Mouse (Mus musculus) intestine, embryonic 15.5 days (tissue): ENCODE measurements around the gene Timp3. TPM values are rescaled to one million over a fixed set of nuclear protein-coding genes. Genes with fewer than 3 reads are reported as not detected.

Experiments used
- ATAC-seq: fragments of 200-750 bp; cut with Nextera tagmentation; 2 replicates; pipeline ENCODE4 v1.8.0; 2017; ENCODE audit warnings: moderate TSS enrichment, moderate library complexity
- H3K27ac ChIP-seq: fragments of 300-500 bp; sonication (generic); 2 replicates; pipeline ENCODE4 v1.5.1; 2015; ENCODE audit warnings: mild to moderate bottlenecking, inconsistent platforms
- H3K27me3 ChIP-seq: fragments of 300-500 bp; sonication (generic); replicated peaks from 2 replicates; pipeline ENCODE4 v1.6.1; 2015; ENCODE audit warnings: inconsistent platforms
- H3K36me3 ChIP-seq: fragments of 300-500 bp; sonication (generic); 2 replicates; pipeline ENCODE4 v1.6.1; 2015; ENCODE audit warnings: inconsistent platforms
- H3K4me1 ChIP-seq: fragments of 300-500 bp; sonication (generic); replicated peaks from 2 replicates; pipeline ENCODE4 v1.6.1; 2015; ENCODE audit warnings: inconsistent platforms
- H3K4me2 ChIP-seq: fragments of 300-500 bp; sonication (generic); replicated peaks from 2 replicates; pipeline ENCODE4 v1.6.1; 2015; ENCODE audit warnings: mild to moderate bottlenecking, inconsistent platforms
- H3K4me3 ChIP-seq: fragments of 300-500 bp; sonication (generic); replicated peaks from 2 replicates; pipeline ENCODE4 v1.5.1; 2015; ENCODE audit warnings: inconsistent platforms
- H3K9ac ChIP-seq: fragments of 300-500 bp; sonication (generic); 2 replicates; pipeline ENCODE4 v1.6.1; 2015; ENCODE audit warnings: inconsistent platforms
- H3K9me3 ChIP-seq: fragments of 300-500 bp; sonication (generic); 2 replicates; pipeline ENCODE4 v1.6.1; 2016; ENCODE audit warnings: inconsistent platforms
- WGBS: fragments of 180-500 bp; shearing (Covaris S2); methylation state at CpG from one replicate; pipeline ENCODE4 v1.1.7; 2015; 5-methylcytosine and 5-hydroxymethylcytosine counted together
- polyA plus RNA-seq: library from polyadenylated mRNA; unstranded; fragments of >200 nt; fragmentation: Nextera tagmentation; extraction: Ambion mirVana; gene quantifications from 2 replicates; pipeline ENCODE4 v1.2.1, GENCODE M21; 2015

Timp3 gene
- polyA plus RNA-seq, 1 experiment from 2014 or later, result 44.6 TPM

GRCm38 (mm10) chr10:86278481-86278880 lies 21.7 kb upstream of the Timp3 start:
- Histone ChIP-seq H3K4me2 (no peak overlapping the region), H3K36me3 (no peaks in the 10 kb centered on the region), H3K27ac (no peak overlapping the region), H3K9me3 (no peaks in the 10 kb centered on the region), H3K4me1 (no peaks in the 10 kb centered on the region), H3K27me3 (no peaks in the 10 kb centered on the region), H3K9ac (no peak overlapping the region), H3K4me3 (no peak overlapping the region)
- no peak for ATAC-seq
- WGBS, result 86% methylated on average over 2 of the region's 2 CpGs

- Histone ChIP-seq H3K9me3 (no peaks in the 10 kb centered on the region), H3K27me3 (no peaks in the 10 kb centered on the region), H3K4me2 (no peak overlapping the region), H3K36me3 (no peaks in the 10 kb centered on the region), H3K9ac (no peak overlapping the region), H3K27ac (no peak overlapping the region), H3K4me1 (no peaks in the 10 kb centered on the region), H3K4me3 (no peak overlapping the region)
- WGBS, result 87% methylated on average over 7 of the region's 7 CpGs
- ATAC-seq, result no peak
These were observed 20.5 kb upstream of the Timp3 start for GRCm38 (mm10) chr10:86279579-86280168.

GRCm38 (mm10) chr10:86281238-86281637 lies 18.9 kb upstream of the Timp3 start:
- Histone ChIP-seq H3K9me3 (no peaks in the 10 kb centered on the region), H3K36me3 (no peaks in the 10 kb centered on the region), H3K4me3 (no peak overlapping the region), H3K4me1 (no peaks in the 10 kb centered on the region), H3K4me2 (no peak overlapping the region), H3K27ac (no peak overlapping the region), H3K9ac (no peak overlapping the region), H3K27me3 (no peaks in the 10 kb centered on the region)
- WGBS, result 90% methylated on average over 8 of the region's 8 CpGs
- ATAC-seq, result no peak

DNA sequence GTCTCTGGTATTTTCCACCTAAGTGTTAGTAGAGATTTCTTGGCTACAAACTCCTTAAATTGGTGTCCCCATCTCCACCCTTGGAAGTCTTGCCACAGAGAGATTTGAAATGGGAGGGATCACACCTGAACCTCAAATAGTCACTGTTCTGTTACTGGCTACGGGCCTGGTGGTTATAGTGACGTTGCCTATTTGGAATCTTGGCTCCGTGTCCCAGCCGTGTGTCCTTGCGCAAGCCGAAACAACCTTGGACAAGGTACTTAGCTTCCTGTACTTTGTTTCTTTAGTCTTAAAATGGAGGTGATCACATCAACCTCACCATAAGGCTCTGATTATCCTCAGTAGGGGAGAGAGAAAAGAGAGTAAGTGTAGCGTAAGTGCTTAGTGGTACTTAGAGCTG lies 13.7 kb upstream of the Timp3 start:
- no peak for ATAC-seq
- Histone ChIP-seq H3K27me3 (no peaks in the 10 kb centered on the region), H3K4me1 (no peaks in the 10 kb centered on the region), H3K36me3 (no peaks in the 10 kb centered on the region), H3K9me3 (no peaks in the 10 kb centered on the region), H3K4me3 (no peak overlapping the region), H3K9ac (no peak overlapping the region), H3K4me2 (no peak overlapping the region), H3K27ac (no peak overlapping the region)
- WGBS, result 91% methylated on average over 7 of the region's 7 CpGs

GRCm38 (mm10) chr10:86290109-86290771 lies 9.9 kb upstream of the Timp3 start:
- Histone ChIP-seq H3K4me2 (no peak overlapping the region), H3K27ac (no peak overlapping the region), H3K4me1 (0 out of 2 replicates have a peak, but pooled peaks cover 3% of the 10 kb centered on the region), H3K36me3 (no peaks in the 10 kb centered on the region), H3K9me3 (no peaks in the 10 kb centered on the region), H3K9ac (no peak overlapping the region), H3K4me3 (no peak overlapping the region), H3K27me3 (no peaks in the 10 kb centered on the region)
- WGBS, result 65% methylated on average over 8 of the region's 8 CpGs
- no peak for ATAC-seq

GRCm38 (mm10) chr10:86293880-86294279 lies 6.3 kb upstream of the Timp3 start:
- H3K4me3 ChIP-seq, result no peak overlapping the region
- H3K27me3 ChIP-seq, result no peaks in the 10 kb centered on the region
- no peaks in the 10 kb centered on the region for H3K36me3 ChIP-seq
- ATAC-seq, result no peak
- H3K9ac ChIP-seq, result no peak overlapping the region
- no peak overlapping the region for H3K4me2 ChIP-seq
- H3K27ac ChIP-seq, result no peak overlapping the region
- WGBS, result 85% methylated on average over 1 of the region's 1 CpGs
- H3K9me3 ChIP-seq, result no peaks in the 10 kb centered on the region
- peaks cover 9% of the 10 kb centered on the region; the same call in 1 of the 2 replicates for H3K4me1 ChIP-seq

DNA sequence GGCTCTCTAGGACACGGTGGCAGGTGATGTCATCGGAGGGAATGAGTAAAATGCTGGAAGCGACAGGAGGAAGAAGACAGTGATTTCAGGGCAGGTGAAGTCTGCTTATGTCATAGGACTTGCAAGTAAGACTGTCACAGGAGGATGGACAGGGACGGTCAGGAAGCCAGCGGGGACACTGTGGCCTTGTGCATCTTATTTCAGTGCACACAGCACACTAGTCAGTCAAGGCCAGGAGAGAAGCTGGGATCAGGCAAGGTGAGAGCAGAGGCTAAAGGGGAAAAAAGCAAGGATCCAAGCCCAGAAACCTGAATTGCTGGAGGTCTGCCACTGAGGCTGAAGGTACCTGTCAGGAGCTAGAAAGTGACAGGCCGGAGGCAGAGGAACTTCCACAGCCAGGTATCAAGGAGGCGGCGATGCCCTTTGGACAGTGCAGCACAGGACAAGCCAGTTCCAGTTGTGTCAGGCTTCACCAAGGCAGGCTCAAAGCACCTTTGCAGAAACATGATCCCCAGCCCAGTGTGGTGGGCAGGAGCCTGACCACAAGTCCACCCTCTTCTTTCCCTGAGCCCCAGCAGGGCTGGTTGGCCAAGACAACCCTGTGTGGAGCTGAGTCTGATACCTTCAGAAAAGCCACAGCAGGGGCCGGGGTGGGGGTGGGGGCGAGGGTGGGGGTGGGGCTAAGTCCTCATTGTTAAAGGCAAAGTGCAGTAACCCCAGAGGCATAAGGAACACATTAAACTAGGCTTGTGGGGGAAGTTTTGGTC lies 5.4 kb upstream of the Timp3 start:
- ATAC-seq, result peak; percentile 19; the same call in 1 of the 2 replicates
- WGBS, result 71% methylated on average over 10 of the region's 10 CpGs
- Histone ChIP-seq H3K36me3 (no peaks in the 10 kb centered on the region), H3K4me3 (no peak overlapping the region), H3K9ac (no peak overlapping the region), H3K4me2 (no peak overlapping the region), H3K27me3 (no peaks in the 10 kb centered on the region), H3K9me3 (no peaks in the 10 kb centered on the region), H3K4me1 (peaks cover 9% of the 10 kb centered on the region; the same call in 1 of the 2 replicates), H3K27ac (no peak overlapping the region)

- no peak for ATAC-seq
- Histone ChIP-seq H3K27me3 (no peaks in the 10 kb centered on the region), H3K4me2 (peak overlapping the region; percentile 53), H3K9me3 (no peaks in the 10 kb centered on the region), H3K4me3 (no peak overlapping the region), H3K4me1 (peaks cover 9% of the 10 kb centered on the region; the same call in 1 of the 2 replicates), H3K9ac (no peak overlapping the region), H3K27ac (no peak overlapping the region), H3K36me3 (no peaks in the 10 kb centered on the region)
- 36% methylated on average over 13 of the region's 13 CpGs for WGBS
These were observed 4.6 kb upstream of the Timp3 start for GRCm38 (mm10) chr10:86295454-86296098.

DNA sequence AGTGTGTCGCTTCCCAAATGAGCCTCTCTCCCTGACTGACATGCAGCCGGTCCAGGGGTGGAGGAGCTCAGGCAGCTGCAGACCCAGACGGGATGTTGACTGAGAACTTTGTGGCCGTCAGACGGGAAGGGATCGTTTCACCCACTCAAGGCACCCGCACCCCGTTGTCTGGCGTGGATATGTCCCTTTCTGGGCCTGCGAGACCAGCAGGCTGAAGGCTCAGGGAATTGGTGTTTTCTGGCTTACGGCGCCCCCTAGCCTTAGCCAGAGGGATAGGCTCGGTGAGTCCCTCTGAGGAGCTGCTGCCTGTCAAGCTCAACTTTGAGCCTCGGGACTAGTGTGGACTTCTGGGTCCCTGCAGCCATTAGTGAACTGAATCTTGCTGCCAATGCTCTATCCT lies 4.1 kb upstream of the Timp3 start:
- H3K4me3 ChIP-seq, result no peak overlapping the region
- H3K9me3 ChIP-seq, result no peaks in the 10 kb centered on the region
- 4% methylated on average over 14 of the region's 14 CpGs for WGBS
- H3K27ac ChIP-seq, result no peak overlapping the region
- H3K27me3 ChIP-seq, result no peaks in the 10 kb centered on the region
- H3K36me3 ChIP-seq, result no peaks in the 10 kb centered on the region
- H3K9ac ChIP-seq, result no peak overlapping the region
- peak overlapping the region; percentile 53 for H3K4me2 ChIP-seq
- peak; percentile 58; the same call in 1 of the 2 replicates for ATAC-seq
- H3K4me1 ChIP-seq, result peaks cover 9% of the 10 kb centered on the region; the same call in 1 of the 2 replicates

GRCm38 (mm10) chr10:86297307-86297706 lies 2.9 kb upstream of the Timp3 start:
- Histone ChIP-seq H3K4me2 (no peak overlapping the region), H3K27me3 (no peaks in the 10 kb centered on the region), H3K9ac (no peak overlapping the region), H3K27ac (no peak overlapping the region), H3K4me3 (no peak overlapping the region), H3K4me1 (peaks cover 19% of the 10 kb centered on the region; the same call in 1 of the 2 replicates), H3K36me3 (no peaks in the 10 kb centered on the region), H3K9me3 (no peaks in the 10 kb centered on the region)
- ATAC-seq, result no peak
- 91% methylated on average over 2 of the region's 2 CpGs for WGBS

GRCm38 (mm10) chr10:86298326-86298725 lies 1.8 kb upstream of the Timp3 start:
- H3K9ac ChIP-seq, result no peak overlapping the region
- WGBS, result 80% methylated on average over 6 of the region's 6 CpGs
- H3K36me3 ChIP-seq, result no peaks in the 10 kb centered on the region
- H3K27me3 ChIP-seq, result no peaks in the 10 kb centered on the region
- H3K9me3 ChIP-seq, result no peaks in the 10 kb centered on the region
- no peak overlapping the region for H3K4me2 ChIP-seq
- H3K4me3 ChIP-seq, result no peak overlapping the region
- H3K4me1 ChIP-seq, result peaks cover 29% of the 10 kb centered on the region
- ATAC-seq, result no peak
- no peak overlapping the region for H3K27ac ChIP-seq

- H3K4me1 ChIP-seq, result peaks cover 39% of the 10 kb centered on the region
- H3K9me3 ChIP-seq, result no peaks in the 10 kb centered on the region
- H3K27me3 ChIP-seq, result no peaks in the 10 kb centered on the region
- H3K27ac ChIP-seq, result no peak overlapping the region
- H3K4me2 ChIP-seq, result peak overlapping the region; percentile 86
- H3K36me3 ChIP-seq, result no peaks in the 10 kb centered on the region
- H3K4me3 ChIP-seq, result peak overlapping the region; percentile 59
- H3K9ac ChIP-seq, result peak overlapping the region; percentile 65
- no peak for ATAC-seq
- 43% methylated on average over 6 of the region's 6 CpGs for WGBS
These were observed 377 bp upstream of the Timp3 start for GRCm38 (mm10) chr10:86299795-86300194.
